Mouse (Mus musculus): ENCODE data around the gene Tmed9. TPM values are rescaled to one million over a fixed set of nuclear protein-coding genes. Genes with fewer than 3 reads are reported as not detected.

Tmed9 gene
- polyA plus RNA-seq, 1 experiment, result 191 TPM

DNA sequence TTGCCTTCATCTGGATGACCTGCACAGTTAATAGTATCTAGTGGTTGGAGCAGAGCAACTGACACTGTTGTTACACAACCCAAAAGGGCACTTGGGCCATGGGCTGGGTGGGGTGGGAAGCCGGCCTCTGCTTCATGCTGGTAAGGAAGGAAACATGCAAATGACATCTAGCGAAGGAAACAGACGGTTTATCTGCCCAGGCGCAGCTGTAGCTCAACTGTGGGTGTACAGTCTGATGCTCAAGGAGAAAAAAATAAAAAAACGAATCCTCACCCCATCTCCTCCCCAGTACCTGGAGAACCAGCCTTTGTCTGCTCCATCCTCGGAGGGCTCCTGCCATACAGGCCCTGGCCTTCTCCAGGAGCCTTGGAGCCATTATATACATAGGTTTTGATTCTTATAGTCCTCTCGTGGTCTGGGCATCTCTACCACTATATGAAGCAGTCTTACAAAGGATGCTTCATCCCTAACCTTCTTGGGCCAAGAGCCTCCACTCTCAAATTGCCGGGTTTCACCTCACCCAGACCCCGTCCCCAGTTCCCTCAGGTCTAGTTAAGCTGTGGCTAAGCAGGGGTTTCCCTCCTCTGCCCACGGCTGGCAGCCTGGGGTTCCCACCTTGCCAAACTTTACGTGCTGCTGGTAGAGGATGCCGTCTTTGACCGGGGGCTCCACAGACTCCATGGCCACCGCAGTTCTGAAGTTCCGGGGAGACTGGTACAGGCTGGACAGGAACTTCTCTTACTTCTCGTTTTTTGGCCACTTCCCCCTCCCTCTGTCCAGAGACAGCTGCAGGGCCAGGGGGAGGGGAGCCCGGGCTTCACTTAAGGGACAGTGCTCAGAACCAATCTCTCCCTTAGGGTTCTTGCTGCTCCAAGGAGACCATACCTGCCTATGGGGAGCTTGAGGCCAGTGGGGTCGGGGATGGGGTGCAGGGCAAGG, 45.4 kb upstream of the Tmed9 start:
- H3ac ChIP-seq (ENCODE audit: control insufficient read depth, insufficient read length, low read depth), result no peak overlapping the region
- peaks cover 35% of the 10 kb centered on the region for H3K36me3 ChIP-seq (ENCODE audit: control insufficient read depth, insufficient read depth)
- H3K79me3 ChIP-seq (ENCODE audit: low read depth), result no peaks in the 10 kb centered on the region
- H3K79me2 ChIP-seq (ENCODE audit: control insufficient read depth, insufficient read depth), result no peaks in the 10 kb centered on the region
- H3K4me3 ChIP-seq (ENCODE audit: insufficient read depth, poor library complexity, severe bottlenecking), result no peak overlapping the region
- TF ChIP-seq CTCF (IDR thresholded peaks at IDR 0.05; ENCODE audit: control insufficient read depth, insufficient read depth, insufficient read length), result no peak
- no peak for TF ChIP-seq CEBPB (IDR thresholded peaks at IDR 0.05; ENCODE audit: low read depth)
- TF ChIP-seq FOSL1 (IDR thresholded peaks at IDR 0.05; ENCODE audit: insufficient read depth, low read length, poor library complexity, severe bottlenecking), result no peak
- TF ChIP-seq MYOD1 (IDR thresholded peaks at IDR 0.05; ENCODE audit: control insufficient read depth, insufficient read length, low read depth), result no peak
- no peak for TF ChIP-seq MAX (IDR thresholded peaks at IDR 0.05)
- no peaks in the 10 kb centered on the region for H3K27me3 ChIP-seq (ENCODE audit: control insufficient read depth, insufficient read depth, insufficient read length)

DNA sequence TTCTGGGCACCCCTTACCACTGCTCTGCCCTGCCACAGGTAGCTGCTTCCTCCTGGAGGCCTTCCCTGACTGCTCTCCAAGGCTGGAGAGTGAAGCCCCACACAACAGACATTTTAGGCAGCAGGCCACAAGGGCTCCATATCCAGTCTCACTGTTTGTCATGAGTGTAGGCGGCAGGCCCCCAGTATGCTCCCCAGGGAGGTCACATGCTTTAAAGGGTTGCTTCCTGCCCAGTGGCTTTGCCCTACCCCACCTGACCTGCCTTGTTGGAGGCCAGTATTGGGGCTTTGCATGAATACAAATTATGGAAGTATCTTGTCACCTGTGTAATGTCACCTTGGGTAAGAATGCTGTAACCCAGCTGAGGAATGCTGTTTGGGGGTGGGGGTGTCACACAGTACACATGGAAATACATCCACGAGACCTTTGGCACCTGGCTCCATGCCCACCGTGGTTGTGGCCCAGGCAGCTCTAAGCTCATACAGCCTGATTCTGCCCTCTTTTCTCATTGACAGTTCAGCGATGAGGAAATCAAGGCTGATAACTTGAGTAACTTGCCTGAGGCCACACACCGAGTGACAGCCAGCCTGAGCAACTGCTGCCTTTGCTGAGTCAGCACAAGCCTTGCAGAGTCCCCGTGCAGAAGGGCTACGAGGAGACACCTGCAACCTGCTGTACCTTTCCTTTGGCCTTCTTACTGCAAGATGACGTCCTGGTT, 44.2 kb upstream of the Tmed9 start, which contains the start of gene Dok3:
Gene Dok3, minus strand, starts transcription at position 99 of the 718 bp plus-strand sequence.
- Histone ChIP-seq H3K36me3 (ENCODE audit: control insufficient read depth, insufficient read depth) (peaks cover 47% of the 10 kb centered on the region), H3K27me3 (ENCODE audit: control insufficient read depth, insufficient read depth, insufficient read length) (no peaks in the 10 kb centered on the region), H3K79me2 (ENCODE audit: control insufficient read depth, insufficient read depth) (no peaks in the 10 kb centered on the region), H3ac (ENCODE audit: control insufficient read depth, insufficient read length, low read depth) (no peak within 1 kb of the TSS), H3K4me3 (ENCODE audit: insufficient read depth, poor library complexity, severe bottlenecking) (no peak within 1 kb of the TSS), H3K79me3 (ENCODE audit: low read depth) (no peaks in the 10 kb centered on the region)
- TF ChIP-seq CEBPB (IDR thresholded peaks at IDR 0.05; ENCODE audit: low read depth) (no peak), MYOD1 (IDR thresholded peaks at IDR 0.05; ENCODE audit: control insufficient read depth, insufficient read length, low read depth) (no peak), USF1 (IDR thresholded peaks at IDR 0.05; ENCODE audit: low read depth) (no peak), MAX (IDR thresholded peaks at IDR 0.05) (no peak), CTCF (IDR thresholded peaks at IDR 0.05; ENCODE audit: control insufficient read depth, insufficient read depth, insufficient read length) (no peak)

DNA sequence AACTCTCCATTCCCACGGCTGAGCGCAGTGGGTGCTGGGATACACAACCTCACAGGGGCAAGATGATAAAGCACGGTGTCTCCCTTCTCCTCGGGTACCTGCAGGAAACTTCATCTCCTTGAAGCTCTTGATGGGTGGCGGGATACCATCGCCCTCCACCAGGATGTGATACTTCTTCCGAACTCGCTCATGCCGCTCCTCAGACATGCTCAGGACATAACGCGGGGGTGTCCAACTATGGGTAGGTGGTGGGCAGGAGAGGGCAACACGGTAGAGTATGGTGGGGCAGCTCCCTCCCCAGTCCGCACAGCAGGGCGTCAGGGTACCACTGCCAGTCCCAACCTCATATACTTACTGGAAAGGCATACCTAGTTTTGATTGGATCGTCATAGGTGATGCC, 38.3 kb upstream of the Tmed9 start:
- no peaks in the 10 kb centered on the region for H3K27me3 ChIP-seq (ENCODE audit: control insufficient read depth, insufficient read depth, insufficient read length)
- H3K79me2 ChIP-seq (ENCODE audit: control insufficient read depth, insufficient read depth), result peaks cover 17% of the 10 kb centered on the region
- TF ChIP-seq MYOG (IDR thresholded peaks at IDR 0.05; ENCODE audit: control insufficient read depth, extremely low read depth, insufficient read length), result no peak
- TF ChIP-seq USF1 (IDR thresholded peaks at IDR 0.05; ENCODE audit: low read depth), result no peak
- TF ChIP-seq MYOD1 (IDR thresholded peaks at IDR 0.05; ENCODE audit: control insufficient read depth, insufficient read length, low read depth), result no peak
- no peak for TF ChIP-seq CTCF (IDR thresholded peaks at IDR 0.05; ENCODE audit: control insufficient read depth, insufficient read depth, insufficient read length)
- TF ChIP-seq CEBPB (IDR thresholded peaks at IDR 0.05; ENCODE audit: low read depth), result no peak
- TF ChIP-seq FOSL1 (IDR thresholded peaks at IDR 0.05; ENCODE audit: insufficient read depth, low read length, poor library complexity, severe bottlenecking), result no peak
- TF ChIP-seq MAX (IDR thresholded peaks at IDR 0.05), result no peak
- H3K79me3 ChIP-seq (ENCODE audit: low read depth), result peaks cover 11% of the 10 kb centered on the region
- H3ac ChIP-seq (ENCODE audit: control insufficient read depth, insufficient read length, low read depth), result peak overlapping the region; percentile 93
- H3K4me3 ChIP-seq (ENCODE audit: insufficient read depth, poor library complexity, severe bottlenecking), result peak overlapping the region; percentile 80
- peaks cover 68% of the 10 kb centered on the region for H3K36me3 ChIP-seq (ENCODE audit: control insufficient read depth, insufficient read depth)

DNA sequence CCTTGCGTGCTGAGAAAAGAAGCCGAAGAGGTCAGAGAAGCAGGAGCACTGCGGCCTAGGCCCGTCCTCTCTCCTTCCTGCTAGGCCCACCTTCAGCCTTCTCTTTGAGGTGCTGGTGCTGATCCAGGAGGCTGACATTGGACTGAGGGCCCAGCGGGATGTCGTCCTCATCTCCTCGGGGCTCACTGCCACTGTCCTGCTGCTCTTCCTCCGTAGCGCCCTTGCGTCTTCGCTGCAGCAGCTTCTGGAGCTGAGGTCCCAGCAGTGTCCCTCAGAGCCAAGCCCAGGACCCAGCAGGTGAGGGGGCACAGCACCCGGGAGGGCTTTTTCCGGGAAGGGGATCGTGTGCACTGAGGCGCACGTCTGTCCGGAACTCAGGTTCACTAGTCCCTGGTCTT, 37.7 kb upstream of the Tmed9 start:
- Histone ChIP-seq H3K27me3 (ENCODE audit: control insufficient read depth, insufficient read depth, insufficient read length) (no peaks in the 10 kb centered on the region), H3K79me2 (ENCODE audit: control insufficient read depth, insufficient read depth) (peaks cover 17% of the 10 kb centered on the region), H3K36me3 (ENCODE audit: control insufficient read depth, insufficient read depth) (peaks cover 68% of the 10 kb centered on the region), H3K4me3 (ENCODE audit: insufficient read depth, poor library complexity, severe bottlenecking) (peak overlapping the region; percentile 80), H3K79me3 (ENCODE audit: low read depth) (peaks cover 11% of the 10 kb centered on the region), H3ac (ENCODE audit: control insufficient read depth, insufficient read length, low read depth) (peak overlapping the region; percentile 93)
- no peak for TF ChIP-seq CTCF (IDR thresholded peaks at IDR 0.05; ENCODE audit: control insufficient read depth, insufficient read depth, insufficient read length)
- TF ChIP-seq MAX (IDR thresholded peaks at IDR 0.05), result no peak
- TF ChIP-seq USF1 (IDR thresholded peaks at IDR 0.05; ENCODE audit: low read depth), result no peak
- TF ChIP-seq CEBPB (IDR thresholded peaks at IDR 0.05; ENCODE audit: low read depth), result no peak
- TF ChIP-seq MYOG (IDR thresholded peaks at IDR 0.05; ENCODE audit: control insufficient read depth, extremely low read depth, insufficient read length), result no peak
- no peak for TF ChIP-seq MYOD1 (IDR thresholded peaks at IDR 0.05; ENCODE audit: control insufficient read depth, insufficient read length, low read depth)
- no peak for TF ChIP-seq FOSL1 (IDR thresholded peaks at IDR 0.05; ENCODE audit: insufficient read depth, low read length, poor library complexity, severe bottlenecking)

DNA sequence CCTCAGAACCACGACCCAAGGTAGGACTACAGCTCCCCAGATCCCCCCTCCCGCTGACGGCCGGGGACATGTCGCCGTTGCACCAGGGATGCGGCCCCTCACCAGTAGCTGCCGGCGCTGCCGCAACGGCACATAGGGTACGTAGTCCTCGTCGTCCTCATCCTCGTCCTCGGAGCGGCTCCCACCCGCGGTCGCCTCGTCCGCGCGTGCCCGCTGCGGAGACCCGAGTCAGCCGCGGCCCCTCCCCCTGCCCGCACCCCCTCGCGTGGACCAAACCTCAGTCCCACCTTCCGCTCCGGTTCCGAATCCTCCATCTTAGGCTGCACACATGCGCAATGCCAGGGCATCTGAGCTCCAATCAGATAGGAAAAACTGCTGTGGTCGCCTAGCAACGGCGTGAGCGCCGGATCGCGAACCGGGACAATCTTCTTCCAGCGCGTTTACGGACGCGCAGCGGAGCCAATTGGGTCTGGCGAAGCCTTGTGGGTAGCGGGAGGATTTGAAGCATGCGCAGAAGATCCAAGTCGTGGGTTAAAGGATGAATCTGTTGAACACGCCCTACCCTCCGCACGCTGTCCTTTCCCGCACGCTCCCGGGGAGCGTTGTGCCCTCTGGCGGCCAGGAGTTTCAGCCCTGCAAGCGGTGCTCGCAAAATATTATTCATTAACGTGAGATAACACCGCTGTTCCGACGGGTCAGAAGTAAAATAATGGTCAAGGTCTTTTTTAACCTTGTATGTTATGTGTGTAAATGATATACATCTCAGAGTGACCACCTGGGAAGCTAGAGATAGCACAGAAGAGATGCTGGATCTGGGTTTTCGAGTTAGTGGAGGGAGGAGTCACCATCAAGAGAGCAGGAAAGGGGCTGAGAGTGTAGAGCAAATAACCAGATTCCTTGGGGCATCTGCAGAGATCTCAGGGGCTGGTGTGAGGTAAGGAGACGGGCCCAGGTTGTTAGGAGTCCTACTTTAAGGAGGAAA, 37.0 kb upstream of the Tmed9 start, which contains the start of gene Ddx41:
Gene Ddx41, minus strand, starts transcription at position 465 of the 982 bp plus-strand sequence.
- no peaks in the 10 kb centered on the region for H3K27me3 ChIP-seq (ENCODE audit: control insufficient read depth, insufficient read depth, insufficient read length)
- peaks cover 17% of the 10 kb centered on the region for H3K79me2 ChIP-seq (ENCODE audit: control insufficient read depth, insufficient read depth)
- peaks cover 11% of the 10 kb centered on the region for H3K79me3 ChIP-seq (ENCODE audit: low read depth)
- peak within 1 kb of the TSS; percentile 80 for H3K4me3 ChIP-seq (ENCODE audit: insufficient read depth, poor library complexity, severe bottlenecking)
- peaks cover 69% of the 10 kb centered on the region for H3K36me3 ChIP-seq (ENCODE audit: control insufficient read depth, insufficient read depth)
- TF ChIP-seq MYOG (IDR thresholded peaks at IDR 0.05; ENCODE audit: control insufficient read depth, extremely low read depth, insufficient read length), result no peak
- TF ChIP-seq MYOD1 (IDR thresholded peaks at IDR 0.05; ENCODE audit: control insufficient read depth, insufficient read length, low read depth), result no peak
- TF ChIP-seq FOSL1 (IDR thresholded peaks at IDR 0.05; ENCODE audit: insufficient read depth, low read length, poor library complexity, severe bottlenecking), result no peak
- peak; percentile 96 for TF ChIP-seq MAX (IDR thresholded peaks at IDR 0.05)
- peak; percentile 76 for TF ChIP-seq CTCF (IDR thresholded peaks at IDR 0.05; ENCODE audit: control insufficient read depth, insufficient read depth, insufficient read length)
- peak within 1 kb of the TSS; percentile 93 for H3ac ChIP-seq (ENCODE audit: control insufficient read depth, insufficient read length, low read depth)
